Mouse (Mus musculus) splenic B cell, adult 2 months (primary cell): ENCODE measurements around the gene E2f2.

Source experiments
- DNase-seq: peaks from one replicate; pipeline ENCODE4 v3.0.0-alpha.2; 2011; ENCODE audit warnings: low read depth, low spot score
- H3K27me3 ChIP-seq: 2 replicates; pipeline ENCODE4 v1.6.1; 2012; ENCODE audit warnings: mild to moderate bottlenecking, low read length, moderate library complexity, mixed read lengths; ENCODE audit not compliant: control insufficient read depth, poor library complexity, insufficient read depth, severe bottlenecking
- H3K36me3 ChIP-seq: 2 replicates; pipeline ENCODE4 v1.6.1; 2012; ENCODE audit warnings: mild to moderate bottlenecking, low read length, moderate library complexity, mixed read lengths; ENCODE audit not compliant: control insufficient read depth, poor library complexity, insufficient read depth, severe bottlenecking

The E2f2 gene

GRCm38 (mm10) chr4:136150596-136150995 lies 21.6 kb upstream of the E2f2 start:
- Histone ChIP-seq H3K27me3 (no peaks in the 10 kb centered on the region), H3K36me3 (peaks cover 4% of the 10 kb centered on the region; the same call in 1 of the 2 replicates)
- no peak for DNase-seq

DNA sequence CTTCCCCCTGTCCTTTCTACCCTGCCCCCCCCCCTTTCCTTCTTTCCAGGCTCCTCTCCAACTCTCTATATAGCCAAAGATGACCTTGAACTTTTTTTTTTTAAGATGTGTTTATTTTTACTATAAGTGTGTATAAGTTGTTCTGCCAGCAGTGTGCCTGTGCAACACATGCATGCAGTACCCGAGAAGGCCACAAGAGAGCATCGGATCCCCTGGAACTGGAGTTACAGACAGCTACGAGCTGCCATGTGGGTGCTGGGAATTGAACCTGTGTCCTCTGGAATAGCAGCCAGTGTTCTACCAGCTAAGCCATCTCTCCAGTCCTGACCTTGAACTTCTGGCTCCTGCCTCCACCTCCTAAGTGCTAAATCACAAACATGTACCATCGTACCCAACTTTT lies 19.4 kb upstream of the E2f2 start:
- no peaks in the 10 kb centered on the region for H3K36me3 ChIP-seq
- no peaks in the 10 kb centered on the region for H3K27me3 ChIP-seq
- peak; percentile 49 for DNase-seq

GRCm38 (mm10) chr4:136154462-136154861 lies 17.7 kb upstream of the E2f2 start:
- H3K36me3 ChIP-seq: no peaks in the 10 kb centered on the region
- no peaks in the 10 kb centered on the region for H3K27me3 ChIP-seq
- no peak for DNase-seq

DNA sequence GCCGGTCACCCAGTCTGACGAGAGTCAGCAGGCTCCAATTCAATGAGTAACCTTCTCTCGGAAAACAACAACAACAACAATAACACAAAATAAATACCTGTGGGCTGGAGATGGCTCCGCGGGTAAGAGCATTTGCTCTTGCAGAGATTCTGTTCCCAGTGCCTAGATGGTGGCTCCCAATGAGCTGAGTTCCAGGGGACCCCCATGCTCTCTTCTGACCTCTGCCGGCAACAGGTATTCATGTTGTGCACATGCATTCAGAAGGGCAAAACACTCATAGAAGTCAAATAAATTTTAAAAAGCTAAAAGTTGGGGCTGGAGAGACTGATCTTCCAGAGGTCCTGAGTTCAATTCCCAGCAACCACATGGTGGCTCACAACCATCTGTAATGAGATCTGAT lies 13.7 kb upstream of the E2f2 start:
- Histone ChIP-seq H3K36me3 (no peaks in the 10 kb centered on the region), H3K27me3 (no peaks in the 10 kb centered on the region)
- no peak for DNase-seq

DNA sequence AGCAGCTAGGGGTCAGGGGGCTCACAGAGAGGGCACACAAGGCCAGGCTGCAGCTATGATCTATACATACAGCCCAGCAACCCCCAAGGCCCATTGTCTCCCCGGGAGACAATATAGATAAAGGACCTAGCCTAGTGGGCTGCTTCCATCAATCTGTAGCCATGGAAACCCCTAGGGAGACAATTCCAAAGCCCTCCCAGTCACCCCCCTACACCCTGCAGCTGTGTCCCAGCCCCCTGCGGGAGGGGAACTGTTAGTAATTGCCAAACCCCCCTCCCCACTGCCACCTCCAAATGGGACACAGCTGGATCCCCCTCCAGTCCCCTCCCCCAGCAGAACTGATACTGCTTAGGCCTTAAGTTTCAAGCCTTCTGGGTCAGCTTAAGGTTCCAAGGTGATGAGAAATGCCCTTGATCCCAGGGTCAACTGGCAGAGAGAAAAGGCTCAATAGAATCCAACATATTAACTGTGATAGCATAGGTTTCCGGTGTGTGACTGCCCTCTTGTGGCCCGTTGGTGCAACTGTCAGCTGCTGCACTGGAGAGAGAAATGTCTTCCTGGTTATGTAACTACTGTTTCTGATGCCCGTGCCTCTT lies 12.3 kb upstream of the E2f2 start:
- Histone ChIP-seq H3K36me3 (no peaks in the 10 kb centered on the region), H3K27me3 (no peaks in the 10 kb centered on the region)
- DNase-seq: peak; percentile 92

DNA sequence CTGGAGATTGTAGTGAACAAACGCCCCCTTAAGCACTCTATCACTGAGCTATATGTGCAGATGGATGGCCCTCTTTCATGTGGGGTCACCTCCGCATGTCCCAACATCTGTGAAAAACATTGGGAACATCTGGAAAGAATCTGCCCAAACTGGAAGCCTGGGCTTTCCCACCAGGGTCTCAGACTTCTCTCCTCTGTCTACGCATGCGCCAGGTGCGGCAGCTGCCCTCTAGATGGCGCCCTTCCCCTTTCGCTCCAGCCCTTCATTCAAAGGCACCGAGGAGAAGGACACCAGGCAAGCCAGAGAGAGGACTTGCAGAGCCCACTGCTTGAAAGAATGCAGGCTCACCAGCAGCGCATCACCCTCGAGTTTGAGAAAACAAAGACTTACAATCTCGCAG lies 8.7 kb upstream of the E2f2 start:
- H3K36me3 ChIP-seq: no peaks in the 10 kb centered on the region
- DNase-seq: peak; percentile 92
- H3K27me3 ChIP-seq: no peaks in the 10 kb centered on the region

- Histone ChIP-seq H3K36me3 (no peaks in the 10 kb centered on the region), H3K27me3 (no peaks in the 10 kb centered on the region)
- DNase-seq: no peak
Observed at GRCm38 (mm10) chr4:136164981-136165380, 7.2 kb upstream of the E2f2 start.

DNA sequence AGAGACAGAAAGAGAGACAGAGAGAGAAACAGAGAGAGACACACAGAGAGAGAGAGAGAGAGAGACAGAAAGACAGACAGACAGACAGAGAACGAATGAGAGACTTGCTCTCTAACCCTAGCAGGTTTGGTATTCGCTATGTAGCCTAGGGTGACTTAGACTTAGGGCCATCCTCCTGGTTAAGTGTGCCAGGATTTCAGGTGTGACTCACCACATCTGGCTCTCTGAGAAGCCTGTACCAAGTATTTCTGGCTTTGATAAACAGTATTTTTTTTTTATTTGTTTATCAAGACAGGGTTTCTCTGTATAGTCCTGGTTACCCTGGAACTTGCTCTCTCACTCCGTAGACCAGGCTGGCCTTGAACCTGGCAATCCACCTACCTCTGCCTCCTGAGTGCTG lies 4.5 kb upstream of the E2f2 start:
- H3K36me3 ChIP-seq: no peaks in the 10 kb centered on the region
- no peaks in the 10 kb centered on the region; the same call in 1 of the 2 replicates for H3K27me3 ChIP-seq
- DNase-seq: no peak

- no peaks in the 10 kb centered on the region; the same call in 1 of the 2 replicates for H3K27me3 ChIP-seq
- no peaks in the 10 kb centered on the region for H3K36me3 ChIP-seq
- no peak for DNase-seq
Observed at GRCm38 (mm10) chr4:136170401-136170800, 1.8 kb upstream of the E2f2 start.

DNA sequence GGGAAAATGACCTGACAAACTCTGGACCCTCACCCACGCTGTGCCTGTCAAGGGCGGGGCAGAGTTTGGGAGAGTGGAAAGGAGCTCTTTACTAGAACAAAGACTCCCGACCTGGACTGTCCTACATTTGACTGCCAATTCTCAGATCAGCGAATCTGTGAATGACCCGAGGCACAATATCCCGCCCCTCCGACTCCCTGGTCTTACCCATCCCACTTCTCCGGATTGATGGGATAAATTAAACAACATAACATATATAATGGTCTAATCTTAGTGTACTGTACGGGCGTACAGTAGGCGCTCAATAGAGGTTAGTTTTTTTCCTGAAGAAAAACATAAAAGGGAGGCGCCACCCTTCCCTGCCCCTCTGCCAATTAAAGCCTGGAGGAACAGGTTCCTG lies 739 bp upstream of the E2f2 start:
- no peak for DNase-seq
- H3K27me3 ChIP-seq: no peaks in the 10 kb centered on the region; the same call in 1 of the 2 replicates

DNA sequence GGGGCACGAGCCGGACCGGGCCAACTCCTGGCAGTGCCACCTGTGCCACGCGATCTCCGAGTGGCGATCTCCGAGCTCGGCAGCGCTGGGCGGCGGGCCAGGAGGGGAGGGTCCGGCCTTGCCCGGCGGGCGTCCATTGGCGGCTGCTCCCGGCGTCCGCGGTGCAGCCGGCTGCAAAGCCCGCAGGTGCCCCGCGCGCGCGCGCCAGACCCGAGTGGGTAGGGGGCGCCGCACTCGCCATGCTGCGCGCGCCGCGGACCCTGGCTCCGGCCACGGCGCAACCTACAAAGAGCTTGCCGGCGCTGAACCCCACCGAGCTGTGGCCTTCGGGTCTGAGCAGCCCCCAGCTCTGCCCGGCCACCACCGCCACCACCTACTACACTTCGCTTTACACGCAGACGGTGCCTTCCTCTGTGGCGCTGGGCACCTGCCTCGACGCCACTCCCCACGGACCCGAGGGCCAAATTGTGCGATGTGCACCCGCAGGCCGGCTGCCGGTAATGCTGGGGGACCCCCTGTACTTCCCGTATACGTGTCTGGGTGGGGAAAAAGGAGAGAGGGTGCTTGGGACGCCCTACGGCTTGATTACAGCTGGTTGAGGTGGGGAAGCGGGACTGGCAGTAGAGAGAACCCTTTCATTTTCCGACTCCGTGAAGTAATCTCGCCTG lies 482 bp downstream of the E2f2 start:
- peak; percentile 38 for DNase-seq
- H3K27me3 ChIP-seq: no peaks in the 10 kb centered on the region; the same call in 1 of the 2 replicates
- no peaks in the 10 kb centered on the region for H3K36me3 ChIP-seq

More for the DNA sequence above, 739 bp upstream of the E2f2 start:
- no peaks in the 10 kb centered on the region for H3K36me3 ChIP-seq

DNA sequence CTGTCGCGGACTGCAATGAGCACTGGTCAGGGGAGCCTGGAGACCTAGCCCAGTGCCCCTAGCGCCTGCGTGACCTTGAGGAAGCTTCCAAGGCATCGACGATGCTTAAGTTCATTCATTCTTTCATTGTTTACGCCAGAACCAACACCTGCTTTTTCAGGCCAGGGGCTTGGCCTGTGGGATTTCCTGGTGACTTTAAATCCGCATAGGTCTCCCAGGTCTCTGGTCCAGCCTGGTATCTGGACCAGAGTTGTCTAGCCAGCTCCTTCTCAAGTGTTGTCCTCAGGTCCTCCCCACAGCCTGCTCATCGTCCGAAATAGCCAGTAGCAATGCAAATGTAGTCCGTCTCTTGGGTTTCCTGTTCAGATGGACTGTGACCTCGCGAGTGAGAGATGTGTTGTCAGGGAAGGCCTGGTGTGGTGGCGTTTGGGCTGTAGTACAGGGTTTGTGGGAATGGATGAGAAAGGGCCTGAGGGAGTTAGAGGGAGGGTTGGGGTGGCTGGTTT lies 1.1 kb downstream of the E2f2 start:
- no peaks in the 10 kb centered on the region for H3K36me3 ChIP-seq
- DNase-seq: peak; percentile 32
- no peaks in the 10 kb centered on the region; the same call in 1 of the 2 replicates for H3K27me3 ChIP-seq

GRCm38 (mm10) chr4:136174216-136175193 lies 2.3 kb downstream of the E2f2 start:
- no peak for DNase-seq
- H3K36me3 ChIP-seq: no peaks in the 10 kb centered on the region
- no peaks in the 10 kb centered on the region; the same call in 1 of the 2 replicates for H3K27me3 ChIP-seq

GRCm38 (mm10) chr4:136176022-136176552 lies 3.9 kb downstream of the E2f2 start:
- H3K36me3 ChIP-seq: no peaks in the 10 kb centered on the region
- no peaks in the 10 kb centered on the region; the same call in 1 of the 2 replicates for H3K27me3 ChIP-seq
- no peak for DNase-seq
